Mouse (Mus musculus) gonadal fat pad, adult 2 months (tissue): ENCODE measurements around the gene Umps. TPM values are rescaled to one million over a fixed set of nuclear protein-coding genes. Genes with fewer than 3 reads are reported as not detected.

Experiments used
- DNase-seq: peaks from one replicate; pipeline ENCODE4 v3.0.0-alpha.2; 2012; ENCODE audit warnings: low read depth
- polyA plus RNA-seq: library from polyadenylated mRNA; depleted of rRNA; stranded (reverse); fragments of >200 nt; gene quantifications from 2 replicates; pipeline ENCODE4 v1.2.3, GENCODE M21; 2012; rRNA removed

Umps gene
- polyA plus RNA-seq, 1 experiment: 4.8 TPM

DNA sequence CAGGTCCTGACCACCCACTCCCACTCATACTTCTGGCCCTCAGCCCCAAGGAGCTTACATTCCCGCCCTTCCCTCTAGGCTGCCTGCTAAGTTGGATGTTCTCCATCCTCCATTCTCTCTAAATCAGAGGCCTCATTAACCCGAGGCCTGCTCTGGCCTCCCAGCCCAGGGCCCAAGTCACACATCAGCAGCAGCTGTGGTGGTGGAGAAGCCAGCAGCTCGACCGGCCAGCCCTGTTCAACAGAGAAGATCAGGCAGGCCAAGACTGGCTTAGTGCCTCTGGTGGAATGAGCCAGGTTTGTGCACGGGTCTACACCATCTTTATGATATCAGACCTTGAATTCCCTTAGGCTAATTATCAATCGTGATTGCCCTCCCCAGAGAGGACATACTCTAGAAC, 36.1 kb downstream of the Umps start:
- DNase-seq: no peak

- DNase-seq: no peak
Measured at GRCm38 (mm10) chr16:33928788-33929462, 37.9 kb downstream of the Umps start.

- no peak for DNase-seq
Measured at GRCm38 (mm10) chr16:33927263-33927824, 39.5 kb downstream of the Umps start.

- no peak for DNase-seq
Measured at GRCm38 (mm10) chr16:33923758-33924157, 43.1 kb downstream of the Umps start.

GRCm38 (mm10) chr16:33923001-33923316, 43.9 kb downstream of the Umps start:
- no peak for DNase-seq

GRCm38 (mm10) chr16:33922111-33923000, 44.5 kb downstream of the Umps start:
- no peak for DNase-seq

GRCm38 (mm10) chr16:33921514-33921913, 45.3 kb downstream of the Umps start:
- DNase-seq: no peak

DNA sequence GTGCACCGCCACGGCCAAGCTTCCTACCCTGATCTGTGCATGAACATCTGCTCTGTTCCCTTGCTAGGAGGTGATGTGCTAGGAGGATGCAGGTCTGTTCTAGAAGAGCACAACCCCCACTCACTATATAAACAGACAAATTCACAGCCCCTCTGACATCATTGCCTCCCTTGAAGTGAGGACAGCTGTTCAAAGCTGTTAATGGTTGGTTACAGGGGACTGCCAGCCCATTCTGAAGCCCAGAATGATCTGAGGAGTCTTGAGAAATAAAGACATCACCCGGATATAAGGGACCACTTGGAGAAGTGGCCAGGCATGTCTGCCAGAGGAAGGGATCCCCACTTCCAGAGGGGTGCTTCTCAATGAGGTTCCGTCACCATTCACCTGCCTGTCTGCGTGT, 48.9 kb downstream of the Umps start:
- DNase-seq: no peak

- no peak for DNase-seq
Measured at GRCm38 (mm10) chr16:33917390-33917789, 49.4 kb downstream of the Umps start.

DNA sequence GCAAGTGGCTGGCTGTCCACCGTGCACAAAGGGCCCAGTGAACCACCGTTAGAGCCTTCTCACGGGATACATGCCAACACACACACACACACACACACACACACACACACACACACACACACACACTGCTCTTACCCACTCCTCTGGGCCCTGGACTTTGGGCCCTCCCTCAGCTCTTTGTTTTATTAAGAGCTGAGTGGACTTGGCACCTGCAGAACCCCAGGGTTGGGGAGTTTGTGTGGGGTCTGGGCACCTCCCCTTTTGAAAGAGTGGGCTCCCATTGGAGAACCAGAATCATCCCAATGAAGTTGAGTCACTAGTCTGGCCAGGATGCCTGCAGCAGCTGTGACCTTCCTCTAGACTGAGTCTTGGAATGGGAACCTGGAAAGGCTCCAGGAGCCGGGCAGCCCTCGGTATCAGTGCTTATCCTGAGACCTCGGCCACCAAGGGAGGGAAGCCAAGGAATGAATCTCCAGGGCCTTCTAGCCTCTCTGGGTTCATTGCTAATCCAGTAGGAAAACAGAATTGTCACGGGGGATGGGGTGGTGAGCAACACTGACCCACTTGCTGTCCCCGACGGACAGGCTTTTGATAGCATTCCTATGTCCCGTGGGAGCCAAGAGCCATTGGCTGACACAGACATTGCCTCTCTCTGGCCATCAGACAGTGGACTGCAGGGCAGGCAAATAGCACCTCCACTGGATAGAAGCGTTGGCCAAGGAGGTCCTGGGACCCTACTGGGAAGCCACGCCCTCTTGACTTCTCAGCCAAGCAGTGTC, 50.2 kb downstream of the Umps start:
- no peak for DNase-seq

DNA sequence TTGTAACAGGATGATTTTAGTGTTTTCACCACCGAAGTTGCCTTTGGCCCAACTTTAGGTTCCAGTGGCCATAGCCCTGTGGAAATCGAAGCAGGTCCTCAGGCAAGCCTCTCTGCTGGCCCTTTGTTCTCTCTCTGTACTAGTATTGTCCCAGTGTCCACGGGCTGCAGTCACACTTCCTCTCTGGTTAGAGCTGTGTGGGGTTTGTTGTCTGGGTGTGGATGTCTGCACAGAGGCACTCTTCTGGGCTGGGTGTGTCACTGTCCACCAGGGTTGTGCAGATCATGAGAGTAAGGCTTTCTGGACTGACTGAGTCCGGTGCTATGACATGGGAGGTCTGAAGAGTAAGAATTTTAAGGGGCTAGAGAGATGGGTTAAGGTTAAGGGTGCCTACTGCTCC, 51.8 kb downstream of the Umps start:
- DNase-seq: no peak

DNA sequence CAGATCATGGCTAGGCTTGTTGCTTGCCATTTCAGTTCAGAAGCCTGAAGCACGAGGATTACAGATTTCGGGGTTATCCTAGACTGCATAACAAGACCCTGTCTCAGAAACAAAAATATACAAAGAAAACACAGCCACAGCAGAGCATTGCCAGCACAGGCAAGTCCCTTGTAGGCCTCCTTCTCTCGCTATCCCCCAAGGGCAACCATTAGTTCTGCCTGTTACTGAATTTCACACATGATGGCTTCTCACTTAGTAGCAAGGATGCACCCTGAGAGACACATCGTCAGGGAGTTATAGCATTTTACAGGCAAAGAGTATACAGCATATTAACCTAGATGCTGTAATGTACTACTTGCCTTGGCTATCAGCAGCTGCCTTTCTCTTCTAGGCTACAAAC, 58.6 kb downstream of the Umps start:
- DNase-seq: no peak

Other genes with a start within 250 kb of the Umps start
- gene Muc13, start 173.0 kb downstream of the Umps start, polyA plus RNA-seq: 0.15 and 0.53 TPM in 2 replicates
- gene Itgb5, start 137.4 kb downstream of the Umps start, polyA plus RNA-seq: 84.2 and 118 TPM in 2 replicates